Mouse (Mus musculus) heart, embryonic 11.5 days (tissue): Measurements from ENCODE around the gene Hapln4. TPM values are rescaled to one million over a fixed set of nuclear protein-coding genes. Genes with fewer than 3 reads are reported as not detected.

Experiments
- ATAC-seq: fragments of 200-750 bp; cut with Nextera tagmentation; replicated peaks from 2 replicates; pipeline ENCODE4 v1.8.0; 2017; ENCODE audit warnings: moderate library complexity; ENCODE audit not compliant: insufficient number of reproducible peaks, low FRiP score, low TSS enrichment
- H3K27ac ChIP-seq: fragments of 300-500 bp; sonication (generic); 2 replicates; pipeline ENCODE4 v1.5.1; 2014; ENCODE audit warnings: mild to moderate bottlenecking, low read depth, low read length
- H3K27me3 ChIP-seq: fragments of 300-500 bp; sonication (generic); 2 replicates; pipeline ENCODE4 v1.6.1; 2014; ENCODE audit warnings: mild to moderate bottlenecking, low read length, mixed read lengths; ENCODE audit not compliant: control insufficient read depth, insufficient read depth
- H3K36me3 ChIP-seq: fragments of 300-500 bp; sonication (generic); 2 replicates; pipeline ENCODE4 v1.6.1; 2014; ENCODE audit warnings: mild to moderate bottlenecking, low read length, moderate library complexity, mixed read lengths; ENCODE audit not compliant: control insufficient read depth, insufficient read depth
- H3K4me1 ChIP-seq: fragments of 300-500 bp; sonication (generic); 2 replicates; pipeline ENCODE4 v1.6.1; 2014; ENCODE audit warnings: low read length; ENCODE audit not compliant: control insufficient read depth, insufficient read depth
- H3K4me2 ChIP-seq: fragments of 300-500 bp; sonication (generic); 2 replicates; pipeline ENCODE4 v1.6.1; 2014; ENCODE audit warnings: mild to moderate bottlenecking, moderate library complexity
- H3K4me3 ChIP-seq: fragments of 300-500 bp; sonication (generic); 2 replicates; pipeline ENCODE4 v1.5.1; 2014; ENCODE audit warnings: low read depth, low read length
- H3K9ac ChIP-seq: fragments of 300-500 bp; sonication (generic); 2 replicates; pipeline ENCODE4 v1.6.1; 2014; ENCODE audit warnings: mild to moderate bottlenecking, low read depth, low read length, moderate library complexity
- H3K9me3 ChIP-seq: fragments of 300-500 bp; sonication (generic); replicated peaks from 2 replicates; pipeline ENCODE4 v1.6.1; 2016; ENCODE audit warnings: low read length; ENCODE audit not compliant: control insufficient read depth
- WGBS: fragments of 180-500 bp; shearing (Covaris S2); extraction: QIAGEN DNeasy Blood & Tissue Kit; methylation state at CpG from one replicate; pipeline ENCODE4 v1.1.7; 2014; ENCODE audit not compliant: insufficient replicate concordance; 5-methylcytosine and 5-hydroxymethylcytosine counted together
- polyA plus RNA-seq: library from polyadenylated mRNA; unstranded; fragments of >200 nt; fragmentation: Nextera tagmentation; extraction: Ambion mirVana; gene quantifications from 2 replicates; pipeline ENCODE4 v1.2.1, GENCODE M21; 2014

The Hapln4 gene
- polyA plus RNA-seq, 1 experiment from 2014 or later, result 0.31 TPM

GRCm38 (mm10) chr8:70087836-70088650 lies 4.8 kb downstream of the Hapln4 start:
- Histone ChIP-seq H3K36me3 (no peaks in the 10 kb centered on the region), H3K27ac (no peak overlapping the region), H3K4me2 (peak overlapping the region; percentile 73), H3K4me3 (peak overlapping the region; percentile 35), H3K9ac (no peak overlapping the region; the same call in 1 of the 2 replicates), H3K4me1 (peaks cover 13% of the 10 kb centered on the region), H3K9me3 (no peaks in the 10 kb centered on the region), H3K27me3 (peaks cover 89% of the 10 kb centered on the region)
- 5% methylated on average over 56 of the region's 56 CpGs for WGBS
- ATAC-seq, result no peak

GRCm38 (mm10) chr8:70089296-70089960 lies 6.2 kb downstream of the Hapln4 start:
- Histone ChIP-seq H3K4me2 (no peak overlapping the region), H3K27me3 (peaks cover 75% of the 10 kb centered on the region), H3K9me3 (no peaks in the 10 kb centered on the region), H3K4me3 (no peak overlapping the region), H3K9ac (no peak overlapping the region), H3K36me3 (no peaks in the 10 kb centered on the region), H3K4me1 (peaks cover 7% of the 10 kb centered on the region), H3K27ac (no peak overlapping the region)
- WGBS, result 63% methylated on average over 9 of the region's 9 CpGs
- no peak for ATAC-seq

- ATAC-seq, result no peak
- WGBS, result 49% methylated on average over 8 of the region's 8 CpGs
Measured at GRCm38 (mm10) chr8:70092786-70093185, 9.5 kb downstream of the Hapln4 start.

GRCm38 (mm10) chr8:70099276-70099675 lies 16.0 kb downstream of the Hapln4 start:
- Histone ChIP-seq H3K4me2 (no peak overlapping the region), H3K4me1 (no peaks in the 10 kb centered on the region), H3K9ac (no peak overlapping the region), H3K9me3 (no peaks in the 10 kb centered on the region), H3K4me3 (no peak overlapping the region), H3K27me3 (peaks cover 8% of the 10 kb centered on the region; the same call in 1 of the 2 replicates), H3K36me3 (no peaks in the 10 kb centered on the region), H3K27ac (no peak overlapping the region)
- ATAC-seq, result no peak
- 70% methylated on average over 8 of the region's 8 CpGs for WGBS

More at GRCm38 (mm10) chr8:70092786-70093185, 9.5 kb downstream of the Hapln4 start:
- Histone ChIP-seq H3K27ac (no peak overlapping the region), H3K36me3 (no peaks in the 10 kb centered on the region), H3K4me3 (no peak overlapping the region), H3K4me1 (peaks cover 4% of the 10 kb centered on the region), H3K9me3 (no peaks in the 10 kb centered on the region), H3K4me2 (no peak overlapping the region), H3K9ac (no peak overlapping the region), H3K27me3 (peaks cover 49% of the 10 kb centered on the region)

- Histone ChIP-seq H3K9ac (no peak overlapping the region), H3K9me3 (no peaks in the 10 kb centered on the region), H3K36me3 (no peaks in the 10 kb centered on the region), H3K27ac (no peak overlapping the region), H3K27me3 (peaks cover 10% of the 10 kb centered on the region; the same call in 1 of the 2 replicates), H3K4me1 (no peaks in the 10 kb centered on the region), H3K4me3 (no peak overlapping the region), H3K4me2 (no peak overlapping the region)
- 76% methylated on average over 8 of the region's 8 CpGs for WGBS
- ATAC-seq, result no peak
Measured at GRCm38 (mm10) chr8:70100241-70100640, 17.0 kb downstream of the Hapln4 start.

DNA sequence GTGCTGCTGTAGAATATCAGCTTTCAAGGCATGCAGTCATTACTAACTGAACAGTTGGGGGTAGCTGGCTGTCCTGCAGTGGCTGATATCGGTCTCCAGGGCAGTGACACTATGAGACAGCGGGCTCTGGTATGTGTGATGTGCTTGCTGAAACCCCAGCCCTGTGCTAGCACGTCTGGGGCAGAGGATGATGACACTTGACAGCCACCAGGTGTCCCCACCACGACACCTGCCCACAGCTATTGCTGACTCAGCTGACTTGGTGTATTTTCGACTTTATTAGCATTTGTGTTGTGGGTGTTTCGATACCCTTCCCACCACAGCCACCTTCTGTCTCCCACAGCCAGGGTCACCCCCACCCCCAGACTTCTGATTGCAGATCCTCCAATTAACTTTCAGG lies 21.2 kb downstream of the Hapln4 start:
- Histone ChIP-seq H3K4me3 (no peak overlapping the region), H3K36me3 (no peaks in the 10 kb centered on the region), H3K4me1 (no peaks in the 10 kb centered on the region), H3K9ac (no peak overlapping the region), H3K4me2 (no peak overlapping the region), H3K27me3 (peaks cover 29% of the 10 kb centered on the region), H3K27ac (no peak overlapping the region), H3K9me3 (no peaks in the 10 kb centered on the region)
- WGBS, result 15% methylated on average over 6 of the region's 6 CpGs
- no peak for ATAC-seq

GRCm38 (mm10) chr8:70104922-70105321 lies 21.7 kb downstream of the Hapln4 start:
- H3K27ac ChIP-seq, result no peak overlapping the region
- H3K9me3 ChIP-seq, result no peaks in the 10 kb centered on the region
- no peaks in the 10 kb centered on the region for H3K36me3 ChIP-seq
- WGBS, result 71% methylated on average over 7 of the region's 7 CpGs
- H3K4me3 ChIP-seq, result no peak overlapping the region
- peaks cover 33% of the 10 kb centered on the region for H3K27me3 ChIP-seq
- H3K4me2 ChIP-seq, result no peak overlapping the region
- H3K4me1 ChIP-seq, result no peaks in the 10 kb centered on the region
- no peak for ATAC-seq
- H3K9ac ChIP-seq, result no peak overlapping the region

GRCm38 (mm10) chr8:70110451-70110850 lies 27.2 kb downstream of the Hapln4 start:
- WGBS, result 77% methylated on average over 2 of the region's 2 CpGs
- peaks cover 85% of the 10 kb centered on the region for H3K27me3 ChIP-seq

More at GRCm38 (mm10) chr8:70110451-70110850, 27.2 kb downstream of the Hapln4 start:
- Histone ChIP-seq H3K4me2 (no peak overlapping the region), H3K36me3 (no peaks in the 10 kb centered on the region), H3K9ac (no peak overlapping the region), H3K9me3 (no peaks in the 10 kb centered on the region), H3K4me1 (no peaks in the 10 kb centered on the region), H3K4me3 (no peak overlapping the region), H3K27ac (no peak overlapping the region)
- no peak for ATAC-seq
